Mouse (Mus musculus) adrenal gland, postnatal 25 days (tissue): ENCODE results near the gene Vipr2. TPM values are rescaled to one million over a fixed set of nuclear protein-coding genes. Genes with fewer than 3 reads are reported as not detected.

ENCODE experiments used
- DNase-seq: peaks from one replicate; pipeline ENCODE4 v3.0.0; 2021; ENCODE audit warnings: mixed read lengths
- total RNA-seq: library from RNA; stranded (reverse); gene quantifications from 2 replicates; pipeline ENCODE4 v1.2.3, GENCODE M21; 2021

Vipr2 gene
- total RNA-seq, 1 experiment from 2014 or later, result 0.09 TPM

- DNase-seq, result no peak
Measured at GRCm38 (mm10) chr12:116097166-116097565, 19.6 kb downstream of the Vipr2 start.

GRCm38 (mm10) chr12:116101945-116102344, 24.4 kb downstream of the Vipr2 start:
- no peak for DNase-seq

- no peak for DNase-seq
Measured at GRCm38 (mm10) chr12:116109451-116110353, 32.2 kb downstream of the Vipr2 start.

- no peak for DNase-seq
Measured at GRCm38 (mm10) chr12:116111007-116111694, 33.6 kb downstream of the Vipr2 start.

GRCm38 (mm10) chr12:116115781-116116180, 38.3 kb downstream of the Vipr2 start:
- DNase-seq, result no peak

GRCm38 (mm10) chr12:116116455-116116854, 38.9 kb downstream of the Vipr2 start:
- DNase-seq, result no peak

GRCm38 (mm10) chr12:116117352-116117929, 39.9 kb downstream of the Vipr2 start:
- DNase-seq, result no peak

GRCm38 (mm10) chr12:116119001-116119400, 41.5 kb downstream of the Vipr2 start:
- DNase-seq, result no peak

GRCm38 (mm10) chr12:116123786-116124185, 46.3 kb downstream of the Vipr2 start:
- no peak for DNase-seq

GRCm38 (mm10) chr12:116130936-116131335, 53.4 kb downstream of the Vipr2 start:
- no peak for DNase-seq

GRCm38 (mm10) chr12:116132909-116133308, 55.4 kb downstream of the Vipr2 start:
- no peak for DNase-seq

- no peak for DNase-seq
Measured at GRCm38 (mm10) chr12:116135906-116136305, 58.4 kb downstream of the Vipr2 start.

GRCm38 (mm10) chr12:116138322-116139205, 61.0 kb downstream of the Vipr2 start:
- DNase-seq, result no peak

GRCm38 (mm10) chr12:116140605-116141004, 63.1 kb downstream of the Vipr2 start:
- no peak for DNase-seq

GRCm38 (mm10) chr12:116141816-116142215, 64.3 kb downstream of the Vipr2 start:
- DNase-seq, result no peak

GRCm38 (mm10) chr12:116142464-116142863, 64.9 kb downstream of the Vipr2 start:
- DNase-seq, result no peak

- no peak for DNase-seq
Measured at GRCm38 (mm10) chr12:116145246-116145645, 67.7 kb downstream of the Vipr2 start.

GRCm38 (mm10) chr12:116145686-116146085, 68.2 kb downstream of the Vipr2 start:
- no peak for DNase-seq

GRCm38 (mm10) chr12:116146996-116147634, 69.6 kb downstream of the Vipr2 start:
- DNase-seq, result no peak

GRCm38 (mm10) chr12:116152866-116153428, 75.4 kb downstream of the Vipr2 start:
- DNase-seq, result no peak
